Mouse (Mus musculus): ENCODE data around the gene Zfp777. TPM values are rescaled to one million over a fixed set of nuclear protein-coding genes. Genes with fewer than 3 reads are reported as not detected.

Zfp777 gene
- 13.9 and 18.2 TPM in 2 replicates for total RNA-seq (2012; rRNA removed)

GRCm38 (mm10) chr6:48048426-48049272 is at the start of gene Zfp777:
Zfp777 (minus strand) TSS chr6:48048911.
- peak within 1 kb of the TSS; percentile 70 to 98 for H3K4me3 ChIP-seq (ENCODE audit: insufficient read depth in 1 of 2, low read depth in 1 of 2, low read length in 2 of 2, poor library complexity in 1 of 2, severe bottlenecking in 1 of 2)
- H3K27ac ChIP-seq (ENCODE audit: insufficient read depth, low read depth, low read length, poor library complexity, severe bottlenecking), result peak within 1 kb of the TSS; percentile 67
- H3K9me3 ChIP-seq (ENCODE audit: control insufficient read depth, insufficient read depth, low read depth, low read length), result no peaks in the 10 kb centered on the region
- TF ChIP-seq HCFC1 (IDR thresholded peaks at IDR 0.05; ENCODE audit: borderline replicate concordance, insufficient read depth, low read length), result peak; percentile 27; the same call in 1 of the 2 replicates
- TF ChIP-seq CHD2 (IDR thresholded peaks at IDR 0.05; ENCODE audit: low read depth, low read length), result no peak
- TF ChIP-seq ZNF384 (IDR thresholded peaks at IDR 0.05; ENCODE audit: low read depth, low read length), result no peak
- no peak for TF ChIP-seq MAFK (IDR thresholded peaks at IDR 0.05; ENCODE audit: insufficient read depth, low read depth, low read length)
- no peak for TF ChIP-seq ZC3H11A (IDR thresholded peaks at IDR 0.05; ENCODE audit: borderline replicate concordance, low read depth, low read length)
- H3K4me1 ChIP-seq (ENCODE audit: control insufficient read depth in 2 of 2, insufficient read depth in 2 of 2, low read length in 2 of 2, poor library complexity in 1 of 2), result peaks cover 2 to 3% of the 10 kb centered on the region in 2 experiments; a peak in 2 of 4 replicates
- DNase-seq (ENCODE audit: low read depth, low spot score), result peak; percentile 48
- in situ Hi-C loops (cut with MboI; ENCODE audit: low sequenced_read_pairs in 2 of 2, unreplicated experiment in 2 of 2), result no loop called here
- peaks cover 9% of the 10 kb centered on the region for H3K36me3 ChIP-seq (ENCODE audit: control insufficient read depth, insufficient read depth, low read length, poor library complexity, severe bottlenecking)
- H3K9ac ChIP-seq (ENCODE audit: insufficient read depth, low read depth, low read length, poor library complexity, severe bottlenecking), result peak within 1 kb of the TSS; percentile 89

- Histone ChIP-seq H3K9ac (ENCODE audit: insufficient read depth, low read depth, low read length, poor library complexity, severe bottlenecking) (no peak overlapping the region), H3K27ac (ENCODE audit: insufficient read depth, low read depth, low read length, poor library complexity, severe bottlenecking) (no peak overlapping the region), H3K9me3 (ENCODE audit: control insufficient read depth, insufficient read depth, low read depth, low read length) (no peaks in the 10 kb centered on the region), H3K36me3 (ENCODE audit: control insufficient read depth, insufficient read depth, low read length, poor library complexity, severe bottlenecking) (peaks cover 10% of the 10 kb centered on the region), H3K4me3 (ENCODE audit: insufficient read depth in 1 of 2, low read depth in 1 of 2, low read length in 2 of 2, poor library complexity in 1 of 2, severe bottlenecking in 1 of 2) (peak overlapping the region; percentile 54 to 76), H3K4me1 (ENCODE audit: control insufficient read depth in 2 of 2, insufficient read depth in 2 of 2, low read length in 2 of 2, poor library complexity in 1 of 2) (peaks cover 0 to 3% of the 10 kb centered on the region in 2 experiments; a peak in 1 of 4 replicates)
- TF ChIP-seq ZNF384 (IDR thresholded peaks at IDR 0.05; ENCODE audit: low read depth, low read length), result no peak
- no peak for TF ChIP-seq CHD2 (IDR thresholded peaks at IDR 0.05; ENCODE audit: low read depth, low read length)
- DNase-seq (ENCODE audit: low read depth, low spot score), result no peak
- in situ Hi-C loops (cut with MboI; ENCODE audit: low sequenced_read_pairs in 2 of 2, unreplicated experiment in 2 of 2), result no loop called here
Measured at GRCm38 (mm10) chr6:48086957-48087715, 38.4 kb upstream of the Zfp777 start.

GRCm38 (mm10) chr6:48086471-48086878 is 37.8 kb upstream of the Zfp777 start, which contains the start of gene Zfp746:
Zfp746 (minus strand) TSS chr6:48086593.
- Histone ChIP-seq H3K9me3 (ENCODE audit: control insufficient read depth, insufficient read depth, low read depth, low read length) (no peaks in the 10 kb centered on the region), H3K9ac (ENCODE audit: insufficient read depth, low read depth, low read length, poor library complexity, severe bottlenecking) (peak within 1 kb of the TSS; percentile 90), H3K36me3 (ENCODE audit: control insufficient read depth, insufficient read depth, low read length, poor library complexity, severe bottlenecking) (peaks cover 15% of the 10 kb centered on the region), H3K27ac (ENCODE audit: insufficient read depth, low read depth, low read length, poor library complexity, severe bottlenecking) (no peak within 1 kb of the TSS), H3K4me3 (ENCODE audit: insufficient read depth in 1 of 2, low read depth in 1 of 2, low read length in 2 of 2, poor library complexity in 1 of 2, severe bottlenecking in 1 of 2) (peak within 1 kb of the TSS; percentile 76 to 84), H3K4me1 (ENCODE audit: control insufficient read depth in 2 of 2, insufficient read depth in 2 of 2, low read length in 2 of 2, poor library complexity in 1 of 2) (peaks cover 0 to 3% of the 10 kb centered on the region in 2 experiments; a peak in 1 of 4 replicates)
- DNase-seq (ENCODE audit: low read depth, low spot score), result peak; percentile 67
- in situ Hi-C loops (cut with MboI; ENCODE audit: low sequenced_read_pairs in 2 of 2, unreplicated experiment in 2 of 2), result no loop called here
- no peak for TF ChIP-seq CHD2 (IDR thresholded peaks at IDR 0.05; ENCODE audit: low read depth, low read length)
- no peak for TF ChIP-seq HCFC1 (IDR thresholded peaks at IDR 0.05; ENCODE audit: borderline replicate concordance, insufficient read depth, low read length)
- TF ChIP-seq MAFK (IDR thresholded peaks at IDR 0.05; ENCODE audit: insufficient read depth, low read depth, low read length), result no peak
- TF ChIP-seq ZC3H11A (IDR thresholded peaks at IDR 0.05; ENCODE audit: borderline replicate concordance, low read depth, low read length), result no peak
- TF ChIP-seq ZNF384 (IDR thresholded peaks at IDR 0.05; ENCODE audit: low read depth, low read length), result no peak

- Histone ChIP-seq H3K36me3 (ENCODE audit: control insufficient read depth, insufficient read depth, low read length, poor library complexity, severe bottlenecking) (peaks cover 21% of the 10 kb centered on the region), H3K4me1 (ENCODE audit: control insufficient read depth in 2 of 2, insufficient read depth in 2 of 2, low read length in 2 of 2, poor library complexity in 1 of 2) (peaks cover 0 to 3% of the 10 kb centered on the region in 2 experiments; a peak in 1 of 4 replicates), H3K9me3 (ENCODE audit: control insufficient read depth, insufficient read depth, low read depth, low read length) (no peaks in the 10 kb centered on the region), H3K27ac (ENCODE audit: insufficient read depth, low read depth, low read length, poor library complexity, severe bottlenecking) (no peak overlapping the region), H3K9ac (ENCODE audit: insufficient read depth, low read depth, low read length, poor library complexity, severe bottlenecking) (peak overlapping the region; percentile 90), H3K4me3 (ENCODE audit: insufficient read depth in 1 of 2, low read depth in 1 of 2, low read length in 2 of 2, poor library complexity in 1 of 2, severe bottlenecking in 1 of 2) (peak overlapping the region; percentile 76 to 84)
- DNase-seq (ENCODE audit: low read depth, low spot score), result no peak
- TF ChIP-seq HCFC1 (IDR thresholded peaks at IDR 0.05; ENCODE audit: borderline replicate concordance, insufficient read depth, low read length) (no peak), MAFK (IDR thresholded peaks at IDR 0.05; ENCODE audit: insufficient read depth, low read depth, low read length) (no peak), ZNF384 (IDR thresholded peaks at IDR 0.05; ENCODE audit: low read depth, low read length) (no peak), ZC3H11A (IDR thresholded peaks at IDR 0.05; ENCODE audit: borderline replicate concordance, low read depth, low read length) (no peak), CHD2 (IDR thresholded peaks at IDR 0.05; ENCODE audit: low read depth, low read length) (no peak)
- in situ Hi-C loops (cut with MboI; ENCODE audit: low sequenced_read_pairs in 2 of 2, unreplicated experiment in 2 of 2), result no loop called here
Measured at GRCm38 (mm10) chr6:48085521-48086404, 37.1 kb upstream of the Zfp777 start.
